Mouse (Mus musculus) limb, embryonic 13.5 days (tissue): ENCODE results near the gene Cd72. TPM values are rescaled to one million over a fixed set of nuclear protein-coding genes. Genes with fewer than 3 reads are reported as not detected.

Experiments
- ATAC-seq: fragments of 200-750 bp; cut with Nextera tagmentation; 2 replicates; pipeline ENCODE4 v1.8.0; 2017; ENCODE audit warnings: low read depth, moderate number of reproducible peaks, moderate TSS enrichment; ENCODE audit not compliant: low FRiP score
- H3K27ac ChIP-seq: fragments of 300-500 bp; sonication (generic); 2 replicates; pipeline ENCODE4 v1.5.1; 2015; ENCODE audit warnings: inconsistent platforms, mild to moderate bottlenecking, moderate library complexity
- H3K27me3 ChIP-seq: fragments of 300-500 bp; sonication (generic); 2 replicates; pipeline ENCODE4 v1.6.1; 2015; ENCODE audit warnings: mild to moderate bottlenecking, inconsistent platforms
- H3K36me3 ChIP-seq: fragments of 300-500 bp; sonication (generic); 2 replicates; pipeline ENCODE4 v1.6.1; 2015; ENCODE audit warnings: inconsistent platforms, mild to moderate bottlenecking, moderate library complexity
- H3K4me1 ChIP-seq: fragments of 300-500 bp; sonication (generic); 2 replicates; pipeline ENCODE4 v1.6.1; 2015; ENCODE audit warnings: inconsistent platforms
- H3K4me2 ChIP-seq: fragments of 300-500 bp; sonication (generic); replicated peaks from 2 replicates; pipeline ENCODE4 v1.6.1; 2015; ENCODE audit warnings: inconsistent platforms, mild to moderate bottlenecking, moderate library complexity
- H3K4me3 ChIP-seq: fragments of 300-500 bp; sonication (generic); 2 replicates; pipeline ENCODE4 v1.5.1; 2015; ENCODE audit warnings: moderate library complexity, mild to moderate bottlenecking, inconsistent platforms
- H3K9ac ChIP-seq: fragments of 300-500 bp; sonication (generic); 2 replicates; pipeline ENCODE4 v1.6.1; 2015; ENCODE audit warnings: mild to moderate bottlenecking, inconsistent platforms
- H3K9me3 ChIP-seq: fragments of 300-500 bp; sonication (generic); 2 replicates; pipeline ENCODE4 v1.6.1; 2016; ENCODE audit warnings: inconsistent platforms
- WGBS: fragments of 180-500 bp; shearing (Covaris S2); methylation state at CpG from one replicate; pipeline ENCODE4 v1.1.7; 2015; 5-methylcytosine and 5-hydroxymethylcytosine counted together
- polyA plus RNA-seq: library from polyadenylated mRNA; unstranded; fragments of >200 nt; fragmentation: Nextera tagmentation; extraction: Ambion mirVana; gene quantifications from 2 replicates; pipeline ENCODE4 v1.2.1, GENCODE M21; 2015

Gene Cd72
- polyA plus RNA-seq, 1 experiment from 2014 or later: 3.0 TPM

GRCm38 (mm10) chr4:43442456-43443361, 11.7 kb downstream of the Cd72 start:
- H3K27ac ChIP-seq: peak overlapping the region; percentile 95
- H3K4me3 ChIP-seq: peak overlapping the region; percentile 98
- H3K36me3 ChIP-seq: peaks cover 30% of the 10 kb centered on the region
- H3K4me1 ChIP-seq: peaks cover 16% of the 10 kb centered on the region
- H3K9ac ChIP-seq: peak overlapping the region; percentile 98
- peak; percentile 66 for ATAC-seq
- under 1% methylated on average over 78 of the region's 88 CpGs for WGBS
- H3K4me2 ChIP-seq: peak overlapping the region; percentile 89
- no peaks in the 10 kb centered on the region for H3K27me3 ChIP-seq
- H3K9me3 ChIP-seq: no peaks in the 10 kb centered on the region

GRCm38 (mm10) chr4:43442044-43442443, 12.4 kb downstream of the Cd72 start:
- peaks cover 16% of the 10 kb centered on the region for H3K4me1 ChIP-seq
- no peaks in the 10 kb centered on the region for H3K27me3 ChIP-seq
- peak overlapping the region; percentile 98 for H3K4me3 ChIP-seq
- WGBS: under 1% methylated on average over 33 of the region's 33 CpGs
- peak overlapping the region; percentile 95 for H3K27ac ChIP-seq
- H3K9me3 ChIP-seq: no peaks in the 10 kb centered on the region
- peak; percentile 95 for ATAC-seq
- H3K36me3 ChIP-seq: peaks cover 23% of the 10 kb centered on the region
- peak overlapping the region; percentile 98 for H3K9ac ChIP-seq
- H3K4me2 ChIP-seq: peak overlapping the region; percentile 89

GRCm38 (mm10) chr4:43441639-43442038, 12.8 kb downstream of the Cd72 start, which contains the start of gene Tesk1:
Tesk1 (plus strand) TSS chr4:43441939.
- no peak for ATAC-seq
- Histone ChIP-seq H3K27me3 (no peaks in the 10 kb centered on the region), H3K9ac (peak within 1 kb of the TSS; percentile 98), H3K4me3 (peak within 1 kb of the TSS; percentile 98), H3K9me3 (no peaks in the 10 kb centered on the region), H3K4me2 (peak within 1 kb of the TSS; percentile 89), H3K27ac (peak within 1 kb of the TSS; percentile 95), H3K36me3 (peaks cover 19% of the 10 kb centered on the region), H3K4me1 (peaks cover 16% of the 10 kb centered on the region)
- WGBS: 27% methylated on average over 4 of the region's 4 CpGs

- Histone ChIP-seq H3K4me2 (no peak overlapping the region), H3K27ac (no peak overlapping the region), H3K9me3 (no peaks in the 10 kb centered on the region), H3K4me3 (no peak overlapping the region), H3K27me3 (peaks cover 23% of the 10 kb centered on the region), H3K9ac (no peak overlapping the region), H3K36me3 (no peaks in the 10 kb centered on the region), H3K4me1 (peaks cover 11% of the 10 kb centered on the region)
- no peak for ATAC-seq
- whole genome bisulfite sequencing: 88% methylated on average over 1 of the region's 1 CpGs
Measured at GRCm38 (mm10) chr4:43432832-43433231, 21.6 kb downstream of the Cd72 start.

GRCm38 (mm10) chr4:43431690-43432089, 22.7 kb downstream of the Cd72 start:
- peak overlapping the region; percentile 72; the same call in 1 of the 2 replicates for H3K27ac ChIP-seq
- no peaks in the 10 kb centered on the region for H3K9me3 ChIP-seq
- H3K9ac ChIP-seq: no peak overlapping the region; the same call in 1 of the 2 replicates
- peaks cover 34% of the 10 kb centered on the region for H3K27me3 ChIP-seq
- no peak overlapping the region for H3K4me3 ChIP-seq
- WGBS: 5% methylated on average over 4 of the region's 4 CpGs
- peaks cover under 1% of the 10 kb centered on the region for H3K36me3 ChIP-seq
- H3K4me1 ChIP-seq: peaks cover 21% of the 10 kb centered on the region
- H3K4me2 ChIP-seq: no peak overlapping the region
- 0 out of 2 replicates have a peak, but pooled peaks have one; percentile 26 for ATAC-seq

GRCm38 (mm10) chr4:43428946-43429345, 25.5 kb downstream of the Cd72 start, which contains the start of gene Fam166b:
Fam166b (minus strand) TSS chr4:43429134.
- peak within 1 kb of the TSS; percentile 28; the same call in 1 of the 2 replicates for H3K4me2 ChIP-seq
- H3K9ac ChIP-seq: peak within 1 kb of the TSS; percentile 40; the same call in 1 of the 2 replicates
- peaks cover 28% of the 10 kb centered on the region for H3K36me3 ChIP-seq
- no peak within 1 kb of the TSS for H3K4me3 ChIP-seq
- peaks cover 62% of the 10 kb centered on the region for H3K27me3 ChIP-seq
- no peak for ATAC-seq
- peaks cover 38% of the 10 kb centered on the region for H3K4me1 ChIP-seq
- 7% methylated on average over 10 of the region's 10 CpGs for WGBS
- H3K27ac ChIP-seq: no peak within 1 kb of the TSS
- H3K9me3 ChIP-seq: no peaks in the 10 kb centered on the region

- no peak overlapping the region for H3K4me2 ChIP-seq
Measured at GRCm38 (mm10) chr4:43428180-43428861, 26.1 kb downstream of the Cd72 start.

GRCm38 (mm10) chr4:43427501-43428179, 26.8 kb downstream of the Cd72 start:
- Histone ChIP-seq H3K4me2 (peak overlapping the region; percentile 31), H3K4me3 (peak overlapping the region; percentile 15; the same call in 1 of the 2 replicates), H3K27me3 (peaks cover 74% of the 10 kb centered on the region), H3K36me3 (peaks cover 41% of the 10 kb centered on the region), H3K27ac (no peak overlapping the region), H3K4me1 (peaks cover 38% of the 10 kb centered on the region), H3K9me3 (no peaks in the 10 kb centered on the region), H3K9ac (peak overlapping the region; percentile 35; the same call in 1 of the 2 replicates)
- no peak for ATAC-seq
- 21% methylated on average over 22 of the region's 23 CpGs for WGBS

More at GRCm38 (mm10) chr4:43428180-43428861, 26.1 kb downstream of the Cd72 start:
- Histone ChIP-seq H3K36me3 (peaks cover 35% of the 10 kb centered on the region), H3K4me1 (peaks cover 38% of the 10 kb centered on the region), H3K9ac (peak overlapping the region; percentile 40; the same call in 1 of the 2 replicates), H3K27me3 (peaks cover 68% of the 10 kb centered on the region), H3K9me3 (no peaks in the 10 kb centered on the region), H3K27ac (no peak overlapping the region), H3K4me3 (no peak overlapping the region)
- WGBS: 35% methylated on average over 16 of the region's 16 CpGs
- no peak for ATAC-seq

- H3K4me1 ChIP-seq: peaks cover 38% of the 10 kb centered on the region
- H3K36me3 ChIP-seq: peaks cover 53% of the 10 kb centered on the region
- no peak for ATAC-seq
- peaks cover 85% of the 10 kb centered on the region for H3K27me3 ChIP-seq
- H3K9me3 ChIP-seq: no peaks in the 10 kb centered on the region
- H3K4me2 ChIP-seq: no peak overlapping the region
- H3K4me3 ChIP-seq: no peak overlapping the region
- 46% methylated on average over 10 of the region's 10 CpGs for WGBS
- H3K9ac ChIP-seq: no peak overlapping the region
- no peak overlapping the region for H3K27ac ChIP-seq
Measured at GRCm38 (mm10) chr4:43426487-43426886, 27.9 kb downstream of the Cd72 start.

- Histone ChIP-seq H3K27ac (no peak overlapping the region), H3K9me3 (no peaks in the 10 kb centered on the region), H3K27me3 (peaks cover 85% of the 10 kb centered on the region), H3K9ac (peak overlapping the region; percentile 58), H3K4me2 (peak overlapping the region; percentile 47), H3K4me1 (peaks cover 38% of the 10 kb centered on the region), H3K4me3 (peak overlapping the region; percentile 15), H3K36me3 (peaks cover 58% of the 10 kb centered on the region)
- WGBS: 15% methylated on average over 31 of the region's 31 CpGs
- ATAC-seq: 0 out of 2 replicates have a peak, but pooled peaks have one; percentile 49
Measured at GRCm38 (mm10) chr4:43425648-43426380, 28.6 kb downstream of the Cd72 start.

GRCm38 (mm10) chr4:43425197-43425596, 29.2 kb downstream of the Cd72 start:
- 21% methylated on average over 14 of the region's 14 CpGs for WGBS
- H3K9me3 ChIP-seq: no peaks in the 10 kb centered on the region
- H3K4me1 ChIP-seq: peaks cover 38% of the 10 kb centered on the region
- H3K27ac ChIP-seq: no peak overlapping the region
- peak overlapping the region; percentile 47 for H3K4me2 ChIP-seq
- peak overlapping the region; percentile 58 for H3K9ac ChIP-seq
- peaks cover 84% of the 10 kb centered on the region for H3K27me3 ChIP-seq
- peaks cover 58% of the 10 kb centered on the region for H3K36me3 ChIP-seq
- peak overlapping the region; percentile 15 for H3K4me3 ChIP-seq
- no peak for ATAC-seq
